Mouse (Mus musculus): ENCODE results near the gene Map1b.
A peak's percentile ranks its signal among the peaks of the same experiment; 100 is the strongest.

Map1b gene

GRCm38 (mm10) chr13:99444880-99445279, 71.5 kb downstream of the Map1b start:
- DNase-seq, result no peak

GRCm38 (mm10) chr13:99444431-99444871, 71.9 kb downstream of the Map1b start:
- no peak for DNase-seq

GRCm38 (mm10) chr13:99443484-99444175, 72.7 kb downstream of the Map1b start:
- no peak for DNase-seq

GRCm38 (mm10) chr13:99442434-99443249, 73.7 kb downstream of the Map1b start:
- DNase-seq, result peak; percentile 18

- no peak for DNase-seq
Measured at GRCm38 (mm10) chr13:99441700-99442433, 74.5 kb downstream of the Map1b start.

GRCm38 (mm10) chr13:99440228-99440627, 76.1 kb downstream of the Map1b start:
- DNase-seq, result no peak

- DNase-seq, result no peak
Measured at GRCm38 (mm10) chr13:99439357-99439756, 77.0 kb downstream of the Map1b start.

GRCm38 (mm10) chr13:99437051-99437450, 79.3 kb downstream of the Map1b start:
- no peak for DNase-seq

- DNase-seq, result no peak
Measured at GRCm38 (mm10) chr13:99434494-99434893, 81.8 kb downstream of the Map1b start.

- no peak for DNase-seq
Measured at GRCm38 (mm10) chr13:99433068-99434008, 83.0 kb downstream of the Map1b start.

- peak; percentile 48 for DNase-seq
Measured at GRCm38 (mm10) chr13:99423581-99423980, 92.8 kb downstream of the Map1b start.

- no peak for DNase-seq
Measured at GRCm38 (mm10) chr13:99416601-99417000, 99.7 kb downstream of the Map1b start.

- DNase-seq, result no peak
Measured at GRCm38 (mm10) chr13:99414352-99414742, 102.0 kb downstream of the Map1b start.

GRCm38 (mm10) chr13:99413481-99414351, 102.6 kb downstream of the Map1b start:
- DNase-seq, result no peak

- DNase-seq, result peak; percentile 65
Measured at GRCm38 (mm10) chr13:99412477-99413080, 103.8 kb downstream of the Map1b start.

GRCm38 (mm10) chr13:99411761-99412160, 104.6 kb downstream of the Map1b start:
- DNase-seq, result no peak

GRCm38 (mm10) chr13:99410611-99411515, 105.5 kb downstream of the Map1b start:
- DNase-seq, result no peak

GRCm38 (mm10) chr13:99409216-99409615, 107.1 kb downstream of the Map1b start:
- DNase-seq, result no peak

GRCm38 (mm10) chr13:99399373-99399772, 117.0 kb downstream of the Map1b start:
- no peak for DNase-seq
